Mouse (Mus musculus) neural tube, embryonic 14.5 days (tissue): Measurements from ENCODE around the gene Amigo3. TPM values are rescaled to one million over a fixed set of nuclear protein-coding genes. Genes with fewer than 3 reads are reported as not detected.
A peak's percentile ranks its signal among the peaks of the same experiment; 100 is the strongest.

Source experiments
- ATAC-seq: fragments of 200-750 bp; cut with Nextera tagmentation; 2 replicates; pipeline ENCODE4 v1.8.0; 2017; ENCODE audit warnings: low read depth, mild to moderate bottlenecking, moderate TSS enrichment, moderate library complexity
- H3K27ac ChIP-seq: fragments of 300-500 bp; sonication (generic); 2 replicates; pipeline ENCODE4 v1.5.1; 2014; ENCODE audit warnings: low read depth, mild to moderate bottlenecking, control low read depth, low read length, moderate library complexity, mixed read lengths
- H3K27me3 ChIP-seq: fragments of 300-500 bp; sonication (generic); 2 replicates; pipeline ENCODE4 v1.6.1; 2014; ENCODE audit warnings: low read length; ENCODE audit not compliant: control insufficient read depth, insufficient read depth
- H3K36me3 ChIP-seq: fragments of 300-500 bp; sonication (generic); 2 replicates; pipeline ENCODE4 v1.6.1; 2014; ENCODE audit warnings: low read length, mixed read lengths; ENCODE audit not compliant: control insufficient read depth, insufficient read depth
- H3K4me1 ChIP-seq: fragments of 300-500 bp; sonication (generic); 2 replicates; pipeline ENCODE4 v1.6.1; 2014; ENCODE audit warnings: low read length; ENCODE audit not compliant: control insufficient read depth, insufficient read depth
- H3K4me2 ChIP-seq: fragments of 300-500 bp; sonication (generic); 2 replicates; pipeline ENCODE4 v1.6.1; 2014; ENCODE audit warnings: mild to moderate bottlenecking, low read depth, low read length, control low read depth
- H3K4me3 ChIP-seq: fragments of 300-500 bp; sonication (generic); 2 replicates; pipeline ENCODE4 v1.5.1; 2014; ENCODE audit warnings: low read depth, low read length, control low read depth, mixed read lengths
- H3K9ac ChIP-seq: fragments of 300-500 bp; sonication (generic); replicated peaks from 2 replicates; pipeline ENCODE4 v1.6.1; 2014; ENCODE audit warnings: low read depth, mild to moderate bottlenecking, control low read depth, low read length, mixed read lengths
- H3K9me3 ChIP-seq: fragments of 300-500 bp; sonication (generic); 2 replicates; pipeline ENCODE4 v1.6.1; 2016; ENCODE audit warnings: low read length; ENCODE audit not compliant: control insufficient read depth
- WGBS: fragments of 180-500 bp; shearing (Covaris S2); extraction: QIAGEN DNeasy Blood & Tissue Kit; methylation state at CpG from one replicate; pipeline ENCODE4 v1.1.7; 2014; 5-methylcytosine and 5-hydroxymethylcytosine counted together
- polyA plus RNA-seq: library from polyadenylated mRNA; unstranded; fragments of >200 nt; fragmentation: Nextera tagmentation; extraction: Ambion mirVana; gene quantifications from 2 replicates; pipeline ENCODE4 v1.2.1, GENCODE M21; 2014

Gene Amigo3
- polyA plus RNA-seq, 1 experiment from 2014 or later = 2.8 TPM

- H3K4me1 ChIP-seq = peaks cover 9% of the 10 kb centered on the region
- ATAC-seq = no peak
- no peak overlapping the region for H3K9ac ChIP-seq
- no peak overlapping the region for H3K4me3 ChIP-seq
- H3K27ac ChIP-seq = no peak overlapping the region
- H3K36me3 ChIP-seq = peaks cover 59% of the 10 kb centered on the region
- no peak overlapping the region for H3K4me2 ChIP-seq
- H3K27me3 ChIP-seq = no peaks in the 10 kb centered on the region
- 94% methylated on average over 7 of the region's 7 CpGs for WGBS
- H3K9me3 ChIP-seq = no peaks in the 10 kb centered on the region
These were observed 37.7 kb downstream of the Amigo3 start for GRCm38 (mm10) chr9:108090611-108091120.

- Histone ChIP-seq H3K36me3 (peaks cover 46% of the 10 kb centered on the region), H3K4me2 (peak overlapping the region; percentile 62), H3K4me3 (peak overlapping the region; percentile 67), H3K27me3 (no peaks in the 10 kb centered on the region), H3K9ac (peak overlapping the region; percentile 72), H3K4me1 (peaks cover 13% of the 10 kb centered on the region), H3K27ac (no peak overlapping the region), H3K9me3 (no peaks in the 10 kb centered on the region)
- 69% methylated on average over 10 of the region's 10 CpGs for WGBS
- ATAC-seq = no peak
These were observed 40.6 kb downstream of the Amigo3 start for GRCm38 (mm10) chr9:108093586-108093985.

- peak within 1 kb of the TSS; percentile 69 for H3K27ac ChIP-seq
- no peaks in the 10 kb centered on the region for H3K9me3 ChIP-seq
- H3K9ac ChIP-seq = peak within 1 kb of the TSS; percentile 72
- peaks cover 44% of the 10 kb centered on the region for H3K36me3 ChIP-seq
- peaks cover 13% of the 10 kb centered on the region for H3K4me1 ChIP-seq
- H3K4me3 ChIP-seq = peak within 1 kb of the TSS; percentile 67
- no peaks in the 10 kb centered on the region for H3K27me3 ChIP-seq
- peak within 1 kb of the TSS; percentile 62 for H3K4me2 ChIP-seq
- under 1% methylated on average over 52 of the region's 52 CpGs for WGBS
- peak; percentile 93 for ATAC-seq
These were observed 41.4 kb downstream of the Amigo3 start, which contains the start of gene Apeh for GRCm38 (mm10) chr9:108094184-108094941. Apeh (minus strand) TSS chr9:108094606.

- Histone ChIP-seq H3K36me3 (peaks cover 38% of the 10 kb centered on the region), H3K4me1 (peaks cover 13% of the 10 kb centered on the region), H3K27ac (peak overlapping the region; percentile 69), H3K4me3 (peak overlapping the region; percentile 67), H3K9ac (peak overlapping the region; percentile 72; the same call in 1 of the 2 replicates), H3K27me3 (no peaks in the 10 kb centered on the region), H3K4me2 (peak overlapping the region; percentile 62), H3K9me3 (no peaks in the 10 kb centered on the region)
- ATAC-seq = peak; percentile 42
- under 1% methylated on average over 16 of the region's 16 CpGs for WGBS
These were observed 42.0 kb downstream of the Amigo3 start for GRCm38 (mm10) chr9:108094998-108095411.

- Histone ChIP-seq H3K9ac (no peak overlapping the region), H3K4me3 (peak overlapping the region; percentile 67; the same call in 1 of the 2 replicates), H3K36me3 (peaks cover 34% of the 10 kb centered on the region), H3K27me3 (no peaks in the 10 kb centered on the region), H3K4me1 (peaks cover 13% of the 10 kb centered on the region), H3K9me3 (no peaks in the 10 kb centered on the region), H3K27ac (no peak overlapping the region), H3K4me2 (peak overlapping the region; percentile 62)
- ATAC-seq = no peak
- 19% methylated on average over 3 of the region's 3 CpGs for WGBS
These were observed 42.6 kb downstream of the Amigo3 start for GRCm38 (mm10) chr9:108095518-108095917.

GRCm38 (mm10) chr9:108095949-108096712 is 43.2 kb downstream of the Amigo3 start:
- peaks cover 28% of the 10 kb centered on the region for H3K36me3 ChIP-seq
- no peak overlapping the region for H3K27ac ChIP-seq
- H3K4me1 ChIP-seq = peaks cover 13% of the 10 kb centered on the region
- no peaks in the 10 kb centered on the region for H3K9me3 ChIP-seq
- no peak for ATAC-seq
- no peak overlapping the region for H3K4me3 ChIP-seq
- H3K4me2 ChIP-seq = no peak overlapping the region
- no peaks in the 10 kb centered on the region for H3K27me3 ChIP-seq
- H3K9ac ChIP-seq = no peak overlapping the region
- WGBS = 58% methylated on average over 10 of the region's 10 CpGs

GRCm38 (mm10) chr9:108099619-108100018 is 46.7 kb downstream of the Amigo3 start:
- no peak overlapping the region for H3K9ac ChIP-seq
- H3K9me3 ChIP-seq = no peaks in the 10 kb centered on the region
- no peak for ATAC-seq
- peaks cover 21% of the 10 kb centered on the region for H3K36me3 ChIP-seq
- no peaks in the 10 kb centered on the region for H3K27me3 ChIP-seq
- H3K27ac ChIP-seq = no peak overlapping the region
- H3K4me2 ChIP-seq = no peak overlapping the region
- peaks cover 10% of the 10 kb centered on the region for H3K4me1 ChIP-seq
- 88% methylated on average over 8 of the region's 8 CpGs for WGBS
- H3K4me3 ChIP-seq = no peak overlapping the region

- Histone ChIP-seq H3K9me3 (no peaks in the 10 kb centered on the region), H3K9ac (no peak overlapping the region), H3K4me1 (no peaks in the 10 kb centered on the region), H3K27me3 (no peaks in the 10 kb centered on the region), H3K4me3 (no peak overlapping the region), H3K4me2 (no peak overlapping the region), H3K27ac (no peak overlapping the region), H3K36me3 (peaks cover 8% of the 10 kb centered on the region; the same call in 1 of the 2 replicates)
- no peak for ATAC-seq
- 40% methylated on average over 31 of the region's 31 CpGs for WGBS
These were observed 52.0 kb downstream of the Amigo3 start for GRCm38 (mm10) chr9:108104766-108105548.
